Mouse (Mus musculus) skeletal muscle tissue, adult 2 months (tissue): Measurements from ENCODE around the gene Ints3.

Source experiments
- DNase-seq: peaks from one replicate; pipeline ENCODE4 v3.0.0-alpha.2; 2012; ENCODE audit warnings: low read depth, low spot score

The Ints3 gene

DNA sequence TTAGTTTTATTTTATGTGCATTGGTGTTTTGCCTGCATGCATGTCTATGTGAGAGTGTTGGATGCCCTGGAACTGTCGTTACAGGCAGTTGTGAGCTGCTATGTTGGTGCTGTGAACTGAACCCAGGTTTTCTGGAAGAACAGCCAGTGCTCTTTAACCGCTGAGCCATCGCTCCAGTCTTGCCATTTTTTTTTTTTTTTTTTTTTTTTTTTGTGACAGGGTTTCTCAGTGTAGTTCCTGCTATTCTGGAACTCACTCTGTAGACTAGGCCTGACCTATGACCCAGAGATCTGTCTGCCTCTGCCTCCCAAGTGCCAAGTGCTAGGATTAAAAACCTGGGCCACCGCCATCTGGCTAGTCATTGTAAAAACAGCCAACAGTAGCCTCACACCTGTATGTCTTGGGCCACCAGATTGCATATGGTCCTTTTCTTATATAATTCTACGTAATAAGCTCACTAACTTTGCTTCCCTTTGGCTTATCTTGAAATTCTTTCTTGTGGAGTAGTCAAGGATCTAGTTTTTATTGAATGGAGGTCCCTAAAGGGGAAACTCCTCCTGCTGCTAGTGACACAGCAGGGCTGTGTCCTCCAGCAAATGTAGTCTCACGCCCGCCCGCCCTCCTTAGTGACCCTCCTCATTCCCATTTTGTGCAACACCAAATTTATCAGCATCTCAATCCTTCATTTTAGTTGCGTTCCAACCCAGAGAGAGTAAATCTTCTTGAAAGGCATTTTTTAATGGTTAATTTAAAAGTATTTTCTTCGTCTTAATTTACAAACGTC lies 12.2 kb upstream of the Ints3 start:
- no peak for DNase-seq

DNA sequence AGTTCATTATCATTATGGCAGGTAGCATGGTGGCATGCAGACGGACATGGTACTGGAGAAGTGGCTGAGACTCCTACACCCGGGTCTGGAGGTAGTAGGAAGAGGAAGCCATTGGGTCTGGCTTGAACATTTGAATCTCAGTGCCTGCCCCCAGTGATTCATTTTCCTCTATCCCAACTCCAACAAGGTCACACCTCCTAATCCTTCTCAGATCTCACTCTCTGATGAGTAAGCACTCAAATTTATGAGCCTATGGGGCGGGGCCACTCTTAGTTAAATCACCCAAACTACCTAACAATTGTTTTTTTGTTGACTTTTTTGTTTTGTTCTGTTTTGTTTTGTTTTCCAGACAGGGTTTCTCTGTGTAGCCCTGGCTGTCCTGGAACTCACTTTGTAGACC lies 10.6 kb upstream of the Ints3 start:
- no peak for DNase-seq

DNA sequence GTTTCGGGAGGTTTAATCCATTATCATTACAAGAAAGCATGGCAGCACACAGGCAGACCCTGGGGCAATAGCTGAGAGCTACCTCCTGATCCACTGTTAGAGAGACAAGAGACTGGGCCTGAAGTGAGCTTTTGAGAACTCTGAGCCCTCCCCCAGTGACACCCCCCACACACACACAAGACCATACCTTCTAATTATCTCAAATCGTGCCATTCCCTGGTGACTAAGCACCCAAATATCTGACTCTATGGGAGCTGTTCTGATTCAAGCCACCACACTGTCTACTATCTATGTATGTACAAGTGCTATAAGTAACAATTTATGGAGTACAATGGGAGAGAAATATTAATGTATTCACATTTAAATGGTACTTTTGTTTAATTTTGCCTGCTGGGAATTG lies 7.3 kb upstream of the Ints3 start:
- no peak for DNase-seq

DNA sequence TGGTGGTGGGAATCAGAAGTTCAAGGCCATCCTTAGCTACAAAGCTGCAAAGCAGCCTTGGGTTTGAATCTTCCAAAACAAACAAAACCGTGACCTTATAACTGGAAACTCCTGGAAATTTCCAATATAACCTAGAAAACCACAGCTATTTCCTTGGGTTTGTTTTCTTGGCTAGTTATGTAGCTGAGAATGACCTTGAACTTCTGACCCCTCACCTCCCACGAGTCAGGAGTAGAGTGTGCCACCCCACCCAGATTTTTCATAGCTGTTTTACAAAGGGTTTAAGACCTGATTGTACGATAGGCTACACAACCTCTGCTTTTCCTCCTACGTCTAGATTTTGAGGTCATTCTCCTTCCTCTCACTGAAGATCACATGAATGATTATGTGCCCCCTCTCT lies 3.7 kb upstream of the Ints3 start:
- no peak for DNase-seq

DNA sequence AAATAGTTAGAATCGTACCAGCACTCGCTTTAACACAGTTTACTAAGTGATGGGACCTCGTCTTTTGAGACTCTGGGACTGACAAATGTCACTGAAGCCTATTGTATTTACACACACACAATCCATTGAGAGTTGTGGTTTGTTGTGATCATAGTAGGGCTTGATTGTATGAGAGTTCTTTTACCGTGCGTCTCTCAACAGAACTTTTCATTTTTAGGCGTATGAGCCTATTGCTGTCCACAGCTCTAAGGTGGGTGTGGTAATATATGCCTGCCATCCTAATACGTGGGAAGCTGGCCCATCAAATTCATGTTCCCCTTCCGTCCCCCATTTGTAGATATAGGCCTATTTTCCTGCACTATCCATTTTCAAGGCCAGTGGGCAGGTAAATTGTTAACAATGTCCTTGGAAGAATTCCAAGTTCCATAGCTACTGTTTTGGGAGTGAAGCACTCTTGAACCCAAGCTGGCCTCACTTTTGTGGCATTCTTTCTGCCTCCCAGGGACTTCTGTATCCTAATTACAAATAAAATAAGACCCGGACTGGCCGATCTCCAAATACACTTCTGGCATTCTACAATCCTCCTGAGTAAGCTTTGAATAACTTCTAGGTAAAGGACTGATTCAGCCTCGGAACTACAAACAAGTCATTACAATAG lies 780 bp upstream of the Ints3 start:
- no peak for DNase-seq

DNA sequence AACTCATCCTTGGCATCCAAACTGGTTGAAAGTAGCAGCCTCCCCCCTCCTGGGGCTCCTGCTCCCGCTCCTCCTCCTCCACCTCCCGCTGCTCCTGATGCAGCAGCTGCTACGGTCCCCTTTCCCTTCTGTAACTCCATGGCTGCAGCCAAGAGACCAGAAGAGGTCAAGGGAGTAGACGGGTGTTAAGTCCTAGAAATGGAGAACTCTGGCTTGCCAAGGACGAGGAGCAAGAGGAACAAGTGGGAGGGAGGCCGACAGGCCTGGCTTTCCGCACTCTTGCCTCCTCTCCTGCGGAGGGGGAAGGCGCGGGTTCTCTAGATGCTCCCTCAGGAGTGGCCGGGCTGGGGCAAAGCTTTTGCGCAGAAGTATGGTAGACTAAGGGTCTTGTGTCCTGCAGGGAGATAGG lies 607 bp downstream of the Ints3 start:
- peak; percentile 30 for DNase-seq

DNA sequence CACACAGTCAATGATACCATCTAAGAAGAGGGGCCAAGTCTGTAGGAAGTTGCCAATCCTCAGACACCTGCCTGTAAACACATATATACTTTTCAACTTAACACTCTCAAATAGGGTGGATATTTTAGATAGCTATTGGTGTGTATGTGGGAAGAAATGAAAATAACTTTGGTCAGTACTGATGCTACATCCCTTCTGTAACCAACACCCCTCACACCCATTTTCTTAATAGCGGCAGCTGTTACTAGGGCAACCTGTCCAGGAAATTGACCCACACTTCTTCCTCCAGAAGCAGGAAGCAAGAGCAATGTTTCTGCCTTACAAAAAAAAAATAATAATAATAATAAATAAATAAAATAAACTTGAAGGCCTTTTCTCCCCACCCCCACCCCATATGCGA lies 1.1 kb downstream of the Ints3 start:
- no peak for DNase-seq

DNA sequence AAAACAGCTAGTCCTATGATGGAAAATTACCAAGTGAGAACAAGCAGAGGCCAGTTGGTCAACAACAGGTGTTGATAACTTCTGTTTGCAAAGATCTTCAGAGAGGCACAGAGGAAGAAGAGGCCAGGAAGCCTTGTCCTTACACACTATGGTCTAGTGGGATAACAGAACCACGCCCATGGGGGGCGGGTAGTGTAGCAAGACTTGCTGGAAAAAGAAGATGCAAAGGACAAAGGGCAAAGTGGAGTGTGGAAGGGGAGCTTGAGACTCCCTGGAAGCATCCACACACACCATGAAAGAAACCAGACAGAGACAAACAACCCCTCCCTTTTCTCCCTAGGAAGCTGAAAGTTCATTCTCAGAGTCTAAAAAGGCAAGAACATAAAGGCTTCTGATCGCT lies 3.8 kb downstream of the Ints3 start:
- no peak for DNase-seq

DNA sequence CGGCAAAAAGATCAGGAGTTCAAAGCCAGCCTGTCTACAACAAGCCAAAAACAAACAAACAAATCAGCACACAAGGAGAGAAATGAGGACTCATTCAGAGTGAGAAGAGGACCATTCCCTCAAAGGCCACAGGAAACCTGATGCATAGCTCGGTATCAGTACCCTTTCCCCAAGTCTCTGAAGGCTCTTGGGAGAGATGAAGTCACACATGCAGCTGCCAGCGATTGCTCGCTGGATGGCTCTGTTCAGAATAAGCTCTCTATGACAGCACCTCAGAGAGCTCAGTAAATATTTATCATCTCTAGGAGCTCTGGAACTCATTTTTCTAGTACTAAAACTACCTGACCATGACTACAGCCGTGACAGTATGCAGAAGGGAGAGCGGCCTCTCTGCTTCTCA lies 5.2 kb downstream of the Ints3 start:
- DNase-seq: peak; percentile 58

DNA sequence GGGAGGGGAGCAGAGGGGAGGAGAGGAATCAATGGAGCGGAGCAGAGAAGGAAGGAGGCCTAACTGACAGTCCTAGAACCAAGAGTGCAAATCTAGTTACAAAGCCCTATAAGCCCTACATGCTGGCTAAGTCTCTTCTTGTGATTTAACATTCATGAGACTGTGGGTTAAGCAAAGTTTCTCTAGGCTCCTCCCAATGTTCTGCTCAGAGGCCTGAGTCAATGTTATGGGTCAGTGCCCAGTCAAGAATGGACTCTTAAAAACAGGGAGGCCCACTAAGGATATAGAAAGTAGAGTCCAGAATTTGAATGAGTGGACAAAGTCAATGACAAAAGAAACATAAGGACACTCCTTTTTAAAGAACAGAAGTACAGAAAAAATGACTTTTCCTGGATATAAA lies 5.8 kb downstream of the Ints3 start:
- peak; percentile 38 for DNase-seq

DNA sequence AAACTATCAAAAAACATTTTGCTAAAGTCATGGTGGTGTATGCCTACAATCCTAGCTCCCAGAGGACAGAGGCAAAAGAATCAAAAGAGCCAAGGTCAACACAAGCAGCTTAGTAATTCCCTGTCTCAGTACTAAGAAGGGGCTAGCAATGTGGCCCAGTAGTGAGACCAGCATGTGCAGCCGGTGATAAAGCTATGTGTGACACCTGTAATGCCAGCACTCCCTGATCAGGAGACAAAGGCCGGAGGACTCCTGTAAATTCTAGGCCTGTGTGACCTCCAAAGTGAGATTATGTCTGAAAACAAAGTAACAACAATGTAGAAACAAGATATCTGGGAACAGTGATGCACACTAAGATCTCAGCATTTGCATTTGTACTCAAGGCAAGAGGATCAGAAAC lies 7.9 kb downstream of the Ints3 start:
- DNase-seq: no peak

DNA sequence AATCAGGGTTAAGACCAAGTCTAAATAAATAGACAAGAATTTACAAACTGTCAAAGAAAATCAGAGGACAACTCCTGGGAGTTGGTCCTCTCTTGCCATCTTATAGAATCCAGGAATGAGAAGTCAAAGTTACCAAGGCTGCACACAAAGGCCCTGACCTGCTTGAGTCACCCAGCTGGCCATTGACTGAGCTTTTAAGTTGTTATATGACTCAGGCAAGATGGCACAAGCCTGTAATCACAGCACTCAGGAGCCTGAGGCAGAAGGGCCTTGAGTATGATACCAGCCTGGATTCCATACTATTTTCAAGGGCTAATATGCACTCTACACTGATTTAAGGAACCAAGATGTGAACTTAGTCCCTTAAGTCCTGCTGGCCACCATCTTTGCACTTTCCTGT lies 9.9 kb downstream of the Ints3 start:
- DNase-seq: no peak

DNA sequence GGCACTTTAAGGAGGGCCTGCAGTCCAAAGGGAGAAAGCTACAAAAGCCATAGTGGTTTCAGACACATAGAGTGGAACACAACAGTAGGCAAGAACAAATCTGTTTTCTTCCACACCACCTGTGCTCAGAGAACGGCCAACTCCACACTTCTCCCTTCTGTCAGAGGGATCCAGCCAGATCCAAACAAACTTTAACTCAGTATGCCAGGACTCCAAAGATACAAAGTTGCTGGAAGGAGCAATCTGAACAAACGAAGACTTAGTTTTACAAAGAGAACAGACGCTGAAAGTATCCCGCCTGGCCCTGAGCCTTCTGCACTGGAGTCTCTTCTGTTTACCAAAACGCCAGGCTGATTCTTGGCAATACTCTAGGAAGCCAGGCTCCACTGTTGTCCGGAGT lies 12.7 kb downstream of the Ints3 start:
- DNase-seq: no peak

DNA sequence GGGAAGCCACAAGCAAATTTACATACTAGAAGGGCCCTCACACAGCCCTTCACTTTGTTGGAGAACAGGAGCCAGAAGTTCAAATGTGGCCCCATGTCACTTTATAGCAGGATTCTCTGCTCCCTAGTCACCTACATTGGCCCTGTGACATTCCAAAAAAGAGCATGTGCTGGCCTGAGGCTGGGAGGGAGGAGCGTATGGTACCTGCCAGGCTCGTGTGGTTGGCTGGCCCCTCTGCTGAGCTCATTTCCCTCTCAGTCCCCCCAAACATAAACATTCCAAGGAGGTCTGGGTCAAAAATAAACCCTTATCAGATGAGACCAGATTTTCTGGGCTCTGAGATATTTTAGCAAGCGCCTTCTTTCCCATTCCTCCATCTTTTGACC lies 20.4 kb downstream of the Ints3 start:
- DNase-seq: no peak

DNA sequence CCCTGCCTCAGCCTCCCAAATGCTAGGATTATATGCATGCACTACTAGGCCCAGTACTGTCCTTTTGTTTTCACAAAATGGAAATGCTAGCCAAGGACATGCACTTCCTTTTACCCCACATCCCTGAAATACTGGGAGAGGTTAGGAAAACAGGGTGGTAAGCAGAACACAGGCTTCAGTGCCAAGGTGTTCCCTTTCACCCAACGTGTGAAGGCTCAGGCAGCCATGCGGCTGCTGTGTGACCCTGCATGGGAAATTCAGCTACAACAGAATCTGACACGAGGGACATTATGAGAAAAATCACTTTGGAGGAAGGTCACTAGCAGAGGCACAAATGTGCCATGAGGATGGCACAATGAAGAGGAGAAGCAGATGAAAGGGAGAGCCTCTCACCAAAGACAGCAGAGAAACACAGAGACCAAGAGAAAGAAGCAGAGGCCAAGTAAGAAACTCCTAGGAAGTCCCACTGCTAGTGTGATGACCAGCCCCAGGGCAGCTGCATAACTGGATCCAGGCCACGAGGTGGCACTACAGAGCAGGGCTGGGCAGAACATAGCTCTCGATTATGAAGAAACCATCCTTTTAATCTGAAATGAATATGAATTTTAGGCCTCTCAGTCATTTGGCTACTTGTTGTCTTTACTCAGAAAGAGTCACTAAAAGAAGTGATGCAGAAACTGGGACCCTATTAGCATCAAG lies 21.0 kb downstream of the Ints3 start:
- DNase-seq: peak; percentile 54

DNA sequence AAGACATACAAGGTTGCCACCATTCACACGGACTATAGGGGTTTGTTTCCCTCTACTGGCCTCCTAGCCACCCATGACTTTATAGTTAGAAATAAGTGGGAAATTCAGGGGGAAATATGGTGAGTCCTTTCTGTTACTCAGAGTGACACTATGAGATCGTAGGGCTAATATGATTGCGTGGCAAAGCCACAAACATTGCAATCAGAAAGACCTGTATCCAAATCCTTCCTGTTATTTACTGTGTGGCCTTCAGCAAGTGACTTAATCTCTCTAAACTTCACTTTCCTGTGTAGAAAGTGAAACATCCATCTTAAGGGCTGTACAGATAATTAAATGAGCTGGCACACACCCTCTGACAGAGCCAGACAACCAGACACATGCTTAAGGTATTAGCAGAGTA lies 24.7 kb downstream of the Ints3 start:
- no peak for DNase-seq

DNA sequence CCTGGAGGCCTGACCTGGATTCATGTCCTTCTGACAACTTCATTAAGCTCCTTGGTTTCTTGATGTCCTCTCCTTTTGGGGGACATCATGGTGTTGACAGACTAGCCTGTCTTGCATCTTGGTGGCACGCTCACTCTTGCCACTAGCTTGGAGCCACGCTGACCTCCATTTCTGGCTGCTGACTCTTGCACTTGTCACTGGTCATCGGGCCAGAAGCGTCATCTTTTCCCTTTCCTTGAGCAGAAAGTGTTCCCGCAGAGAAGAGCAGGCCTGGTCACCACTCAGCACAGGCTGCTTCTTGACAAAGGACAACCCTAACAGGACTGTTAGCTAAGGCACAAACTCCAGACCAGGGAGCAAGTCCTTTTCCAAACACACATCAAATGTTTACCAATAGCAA lies 27.0 kb downstream of the Ints3 start:
- DNase-seq: no peak

DNA sequence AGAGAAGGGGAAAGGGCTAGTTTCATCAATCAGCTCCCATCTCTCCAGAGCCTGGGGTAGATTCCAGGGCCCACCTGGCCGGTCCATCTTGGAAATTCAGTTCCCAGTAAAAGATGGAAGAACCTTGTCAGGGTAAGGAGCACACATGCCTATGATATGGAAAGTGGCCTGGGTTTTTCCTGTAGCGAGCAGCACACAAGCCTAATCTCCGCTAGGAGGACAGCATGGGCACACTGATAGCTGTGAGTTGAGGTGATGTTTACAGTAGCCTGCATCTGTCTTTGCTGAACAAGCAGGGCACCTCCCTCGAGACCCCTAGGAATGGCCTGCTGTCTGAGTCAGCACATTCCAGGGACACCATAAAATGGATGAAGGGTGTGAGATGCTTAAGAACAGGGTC lies 28.8 kb downstream of the Ints3 start:
- no peak for DNase-seq

DNA sequence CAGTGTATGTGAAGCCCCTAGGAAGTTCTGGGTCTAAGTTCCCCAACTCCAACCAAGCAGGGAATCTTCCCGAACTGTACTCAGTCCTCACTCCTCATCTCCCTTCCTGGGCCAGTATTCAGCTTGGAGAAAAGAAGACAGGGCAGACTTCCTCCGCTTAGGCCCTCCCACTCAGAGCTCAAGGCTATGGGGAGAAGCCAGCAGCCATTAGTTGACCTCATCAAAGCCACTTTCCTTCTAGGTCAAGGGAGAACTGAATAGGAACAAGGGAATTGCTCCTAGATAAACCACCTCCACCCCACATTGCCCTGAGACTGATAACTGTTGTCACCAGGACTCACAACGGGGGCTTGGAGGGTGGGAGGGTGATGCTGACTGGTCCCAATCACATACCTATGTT lies 29.3 kb downstream of the Ints3 start:
- DNase-seq: no peak

DNA sequence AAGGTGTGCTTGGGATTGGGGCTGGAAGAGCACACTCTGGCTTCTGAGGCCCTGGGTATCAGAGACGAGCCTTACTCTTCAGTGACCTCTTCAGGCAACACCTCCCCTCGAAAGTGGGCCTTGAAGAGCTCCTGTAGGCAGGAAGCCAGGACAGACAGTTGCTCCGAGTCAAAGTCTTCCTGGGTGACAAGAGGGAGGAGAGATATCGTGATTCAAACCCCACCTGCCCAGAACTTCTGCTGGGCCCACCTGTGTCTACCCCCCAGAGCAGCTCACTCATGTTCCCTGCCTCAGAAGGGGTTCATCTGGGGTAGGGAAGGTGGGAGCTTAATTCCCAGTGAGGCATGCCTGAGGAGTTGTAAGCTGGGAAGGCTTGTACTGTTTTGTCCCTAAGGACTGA lies 32.4 kb downstream of the Ints3 start:
- no peak for DNase-seq

DNA sequence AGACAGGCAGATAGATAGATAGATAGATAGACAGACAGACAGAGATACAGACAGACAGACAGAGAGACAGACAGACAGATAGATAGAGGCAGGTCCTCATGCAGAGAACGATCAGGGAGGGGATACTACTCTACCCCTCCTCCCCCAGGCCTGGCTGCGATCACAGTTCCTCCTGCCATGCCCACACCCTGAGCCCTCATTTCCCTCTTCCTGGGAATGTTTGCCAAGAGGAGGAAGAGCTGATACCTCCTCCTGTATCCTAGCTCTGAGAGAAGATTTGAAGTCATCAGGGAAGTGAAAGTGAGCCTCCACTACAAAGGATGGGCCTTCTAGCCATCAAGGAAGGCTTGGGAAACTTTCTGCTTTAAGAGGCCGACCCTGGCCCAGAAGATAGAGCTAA lies 37.8 kb downstream of the Ints3 start:
- no peak for DNase-seq

DNA sequence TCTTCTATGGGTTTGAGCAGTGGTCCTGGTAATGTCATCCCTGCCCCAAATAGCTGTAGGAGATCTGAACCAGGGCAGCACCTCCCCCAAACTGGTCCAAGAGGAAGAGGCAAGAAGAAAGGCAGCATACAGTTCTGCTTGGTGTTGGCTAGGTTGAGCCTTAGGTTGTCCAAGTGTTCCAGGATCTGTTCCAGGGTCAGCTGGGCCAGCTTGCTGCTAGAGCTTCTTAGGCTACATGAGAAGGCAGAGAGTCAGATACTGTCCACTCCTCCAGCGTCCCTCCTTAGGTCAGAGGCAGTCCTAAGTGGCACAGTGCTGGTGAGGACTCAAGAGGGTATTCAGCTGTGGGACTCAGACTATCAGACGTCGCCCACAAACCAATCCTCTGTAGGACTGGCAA lies 40.8 kb downstream of the Ints3 start:
- peak; percentile 72 for DNase-seq

DNA sequence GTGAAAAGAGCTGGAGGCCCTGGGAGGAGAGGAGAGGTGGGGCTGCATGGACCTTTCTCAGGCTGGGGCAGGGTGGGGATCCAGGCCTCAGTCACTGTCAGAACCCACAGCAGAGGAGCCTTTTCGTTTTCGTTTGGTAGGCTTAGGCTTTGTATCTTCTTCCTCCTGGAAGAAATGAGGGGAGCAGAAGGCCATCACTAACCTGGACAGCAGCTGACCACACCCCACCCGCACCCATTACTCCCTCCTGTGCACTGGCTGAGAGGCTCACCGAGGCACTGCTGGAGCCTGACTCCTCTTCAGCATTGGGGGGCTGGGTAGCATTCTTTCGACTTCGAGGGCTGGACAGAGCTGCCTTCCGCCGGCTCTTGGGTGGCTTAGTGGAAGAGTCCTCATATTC lies 41.5 kb downstream of the Ints3 start:
- no peak for DNase-seq
